Mouse (Mus musculus) stomach, postnatal 0 days (tissue): ENCODE data around the gene Shld1.

Experiments
- CTCF ChIP-seq: IDR thresholded peaks from 2 replicates; pipeline ENCODE4 v1.5.1; 2016; ENCODE audit warnings: antibody characterized with exemption, low read depth, mild to moderate bottlenecking, moderate library complexity
- EP300 ChIP-seq: optimal IDR thresholded peaks from 2 replicates; pipeline ENCODE3; 2016; ENCODE audit warnings: antibody characterized with exemption

DNA sequence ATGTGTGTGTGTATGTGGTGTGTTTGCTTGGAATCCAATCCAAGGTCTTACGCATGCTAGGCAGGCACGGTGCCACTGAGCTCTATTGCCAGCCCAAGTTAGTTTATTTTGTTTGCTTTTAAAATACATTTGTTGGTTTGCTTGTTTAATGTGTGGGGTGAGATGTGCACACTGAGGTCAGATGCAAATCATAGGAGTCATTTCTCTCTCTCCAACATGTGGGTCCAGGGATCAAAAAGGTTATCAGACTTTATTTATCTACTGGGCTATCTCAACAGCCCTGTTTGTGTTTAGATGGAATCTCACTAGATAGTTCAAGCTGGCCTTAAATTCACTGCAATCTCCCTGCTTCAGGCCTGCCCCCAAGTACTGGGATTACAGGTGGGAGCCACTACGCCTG is 19.6 kb downstream of the Shld1 start:
- TF ChIP-seq CTCF (no peak), EP300 (no peak)
